Mouse (Mus musculus) ES-E14 (cell line): ENCODE measurements around the gene Hscb.
"Not testable (repeated sequence)": the region's sequence is repeated elsewhere in the genome, so short reads cannot be mapped to it uniquely, and the experiment has no call there.

Experiments used
- CHD2 ChIP-seq: IDR thresholded peaks from 2 replicates; pipeline ENCODE4 v1.6.1; 2014; ENCODE audit warnings: mild to moderate bottlenecking, low read depth, low read length, inconsistent platforms
- MAFK ChIP-seq: IDR thresholded peaks from 2 replicates; pipeline ENCODE4 v1.6.1; 2014; ENCODE audit warnings: mild to moderate bottlenecking, low read depth, low read length, inconsistent platforms; ENCODE audit not compliant: insufficient read depth
- ZC3H11A ChIP-seq: IDR thresholded peaks from 2 replicates; pipeline ENCODE4 v1.6.1; 2012; ENCODE audit warnings: low read depth, mild to moderate bottlenecking, inconsistent platforms, low read length, borderline replicate concordance

DNA sequence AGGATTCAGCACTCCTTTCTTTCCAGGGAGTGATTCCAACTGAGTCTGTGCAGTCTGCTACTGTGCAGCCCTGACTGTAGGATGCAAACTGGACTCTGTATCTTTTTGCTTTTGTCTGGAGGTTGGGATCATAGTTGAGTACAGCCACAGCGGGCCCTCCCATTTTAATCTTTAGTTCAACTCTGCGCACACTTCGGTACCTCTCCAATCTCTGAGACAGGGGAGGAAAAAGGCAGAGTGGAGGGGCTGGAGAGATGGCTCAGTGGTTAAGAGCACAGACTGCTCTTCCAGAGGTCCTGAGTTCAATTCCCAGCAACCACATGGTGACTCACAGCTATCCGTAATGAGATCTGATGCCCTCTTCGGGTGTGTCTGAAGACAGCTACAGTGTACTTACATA, 1.6 kb downstream of the Hscb start:
- TF ChIP-seq ZC3H11A, MAFK, CHD2: not testable (repeated sequence)
